ENCODE assay signal across 12 mouse cellular contexts in the genomic region with DNA sequence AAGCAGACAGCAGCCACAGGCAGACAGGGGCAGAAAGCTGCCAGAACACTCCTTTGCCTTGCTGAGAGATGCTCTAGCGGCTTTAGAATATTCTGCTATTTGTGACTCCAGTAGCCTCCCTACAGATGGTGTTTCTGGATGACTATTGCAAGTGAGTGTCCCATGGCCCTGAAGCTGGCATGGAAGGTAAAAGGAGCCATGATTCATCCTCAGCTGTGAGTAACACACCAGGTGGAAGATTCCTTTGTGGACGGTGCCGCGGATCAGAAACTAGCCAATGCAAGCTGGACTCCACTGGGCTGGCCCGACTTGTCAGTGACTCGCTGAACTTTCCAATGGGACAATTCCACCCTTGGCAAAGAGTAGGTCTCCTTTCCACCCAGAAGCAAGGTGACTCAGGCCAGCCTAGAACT.
DNase-seq lines count a peak whose midpoint lies in the region; ATAC-seq and TF ChIP-seq lines count a peak whose summit lies in the region.
"Had no signal": no experiment of that assay in that cellular context is flagged by ENCODE, and none has a peak within 500 bp of the region (broad histone marks: within the 10 kb centered on the region; RNA-seq: fewer than 3 reads in every experiment).

No protein-coding gene starts in this region.

- H3K4me3 ChIP-seq in gastrocnemius, adult 2 months, result no peak overlapping the region
- H3K4me3 ChIP-seq in liver, embryonic 12.5 days, result no peak overlapping the region

- no peaks in the 10 kb centered on the region for H3K4me1 ChIP-seq in liver, embryonic 12.5 days

- TF ChIP-seq POLR2A in brain, embryonic 14.5 days (IDR thresholded peaks at IDR 0.05; ENCODE audit: borderline replicate concordance, extremely low read depth, insufficient read depth, insufficient read length, poor library complexity, severe bottlenecking), result no peak

- H3K9ac ChIP-seq in liver, embryonic 12.5 days, result no peak overlapping the region

- peak; percentile 59 for DNase-seq in gastrocnemius, adult 2 months
- DNase-seq in gastrocnemius, postnatal 10 days, result no peak
- peak; percentile 45 for DNase-seq in layer of hippocampus, adult 9-11 months
- DNase-seq in layer of hippocampus, adult 9-10 months (ENCODE audit: low spot score), result no peak
- peak; percentile 29 for DNase-seq in brain, embryonic 14.5 days (ENCODE audit: low read depth)
- DNase-seq in left cerebral cortex, postnatal 25 days (ENCODE audit: low spot score in 2 of 2), result peak; percentile 44 to 83
- no peak for DNase-seq in spleen, postnatal 10 days (ENCODE audit: low spot score in 2 of 2)
- DNase-seq: adrenal gland, adult 8-10 months; kidney, adult 9 months; lung, postnatal 10 days had no signal

- H3K4me2 ChIP-seq in liver, embryonic 12.5 days, result no peak overlapping the region

- 80% methylated on average over 6 of the region's 6 CpGs for WGBS in liver, embryonic 12.5 days (ENCODE audit: insufficient replicate concordance)

- no peaks in the 10 kb centered on the region for H3K9me3 ChIP-seq in liver, embryonic 12.5 days (replicated peaks)

- no peak for ATAC-seq in liver, embryonic 12.5 days
- ATAC-seq: forebrain, embryonic 16.5 days had no signal

- H3K36me3 ChIP-seq in liver, embryonic 12.5 days, result no peaks in the 10 kb centered on the region

- intact Hi-C loops in gastrocnemius, adult 2 months (cut with DNase I), result loop anchor here (5.0 kb wide), 1 partner anchor 41 kb away; no protein-coding TSS in a partner anchor
- intact Hi-C loops in left cerebral cortex, postnatal 25 days (cut with DNase I), result no loop called here

- no peaks in the 10 kb centered on the region for H3K27me3 ChIP-seq in liver, embryonic 12.5 days (replicated peaks)

- TF ChIP-seq CTCF in gastrocnemius, adult 2 months (IDR thresholded peaks at IDR 0.05), result no peak
- no peak for TF ChIP-seq CTCF in brain, embryonic 14.5 days (IDR thresholded peaks at IDR 0.05; ENCODE audit: borderline replicate concordance, extremely low read depth, insufficient read depth, insufficient read length)

- peak overlapping the region; percentile 83 for H3K27ac ChIP-seq in gastrocnemius, adult 2 months
- H3K27ac ChIP-seq in liver, embryonic 12.5 days, result no peak overlapping the region

Comparison
In these comparisons a context has a peak if more than half of its experiments do, and no peak if none do; other contexts are left out.
1. DNase-seq: peak in gastrocnemius, adult 2 months (single experiment), layer of hippocampus, adult 9-11 months (single experiment), brain, embryonic 14.5 days (single experiment) and left cerebral cortex, postnatal 25 days (2 of 2); none in gastrocnemius, postnatal 10 days (single experiment), layer of hippocampus, adult 9-10 months (single experiment) and spleen, postnatal 10 days (0 of 2).